Mouse (Mus musculus) CH12.LX (cell line): ENCODE data around the gene Tns3.

Experiments used
- CHD1 ChIP-seq: IDR thresholded peaks from 2 replicates; pipeline ENCODE4 v1.6.1; 2012; ENCODE audit warnings: low read depth, low read length, improper control_type of control experiment, inconsistent platforms
- CTCF ChIP-seq, 2 experiments: IDR thresholded peaks in 1 of 2; conservative IDR thresholded peaks in 1 of 2; 2 replicates each; pipeline ENCODE4 v1.5.1; 2011 to 2012; ENCODE audit warnings: low read depth in 2 of 2, low read length in 2 of 2, improper control_type of control experiment in 1 of 2, inconsistent platforms in 1 of 2, mild to moderate bottlenecking in 1 of 2, moderate library complexity in 1 of 2
- IRF4 ChIP-seq: IDR thresholded peaks from 2 replicates; pipeline ENCODE4 v1.6.1; 2014; ENCODE audit warnings: low read depth, mild to moderate bottlenecking, inconsistent platforms, low read length, improper control_type of control experiment
- JUND ChIP-seq: conservative IDR thresholded peaks from 2 replicates; pipeline ENCODE4 v1.6.1; 2011; ENCODE audit warnings: low read depth, low read length, improper control_type of control experiment
- POLR2A ChIP-seq: IDR thresholded peaks from 2 replicates; pipeline ENCODE4 v1.6.1; 2011; ENCODE audit warnings: low read depth, mild to moderate bottlenecking, improper control_type of control experiment, low read length
- RAD21 ChIP-seq: IDR thresholded peaks from 2 replicates; pipeline ENCODE4 v1.6.1; 2011; ENCODE audit warnings: low read depth, mild to moderate bottlenecking, low read length, improper control_type of control experiment, moderate library complexity
- USF1 ChIP-seq: IDR thresholded peaks from 2 replicates; pipeline ENCODE4 v1.6.1; 2014; ENCODE audit warnings: low read depth, mild to moderate bottlenecking, inconsistent platforms, low read length, improper control_type of control experiment

- no peak for TF ChIP-seq JUND
- no peak for TF ChIP-seq CTCF (conservative IDR thresholded peaks at IDR 0.05 in 1 of 2, IDR thresholded peaks at IDR 0.05 in 1 of 2; ENCODE audit: low read depth in 2 of 2, low read length in 2 of 2)
- TF ChIP-seq USF1: no peak
- no peak for TF ChIP-seq CHD1
- TF ChIP-seq POLR2A: no peak
- no peak for TF ChIP-seq RAD21
- no peak for TF ChIP-seq IRF4
Observed at GRCm38 (mm10) chr11:8401328-8401727, 263.0 kb downstream of the Tns3 start.
